Mouse (Mus musculus) spleen, adult 2 months (tissue): ENCODE results near the gene Ambra1. TPM values are rescaled to one million over a fixed set of nuclear protein-coding genes. Genes with fewer than 3 reads are reported as not detected.

Source experiments
- DNase-seq, 2 experiments: peaks; one replicate each; pipeline versions ENCODE4 v3.0.0 to v3.0.0-alpha.2; 2012 to 2021; ENCODE audit warnings: low spot score in 2 of 2, low read depth in 1 of 2
- H3K27ac ChIP-seq: fragments of 200-500 bp; 2 replicates; pipeline ENCODE4 v1.5.1; 2012; ENCODE audit warnings: low read length, inconsistent platforms; ENCODE audit not compliant: insufficient read depth
- H3K27me3 ChIP-seq: fragments of 200-500 bp; 2 replicates; pipeline ENCODE4 v1.6.1; 2012; ENCODE audit warnings: mild to moderate bottlenecking, moderate library complexity, low read length, inconsistent platforms; ENCODE audit not compliant: control insufficient read depth, insufficient read depth
- H3K36me3 ChIP-seq: fragments of 200-500 bp; 2 replicates; pipeline ENCODE4 v1.6.1; 2012; ENCODE audit warnings: mild to moderate bottlenecking, low read length, inconsistent platforms; ENCODE audit not compliant: control insufficient read depth, insufficient read depth
- H3K4me1 ChIP-seq: fragments of 200-500 bp; 2 replicates; pipeline ENCODE4 v1.6.1; 2011; ENCODE audit warnings: inconsistent platforms; ENCODE audit not compliant: control insufficient read depth, insufficient read depth, insufficient read length
- H3K4me3 ChIP-seq: fragments of 200-500 bp; 2 replicates; pipeline ENCODE4 v1.5.1; 2011; ENCODE audit warnings: mild to moderate bottlenecking, inconsistent platforms; ENCODE audit not compliant: insufficient read depth, insufficient read length; ENCODE audit errors: extremely low read depth
- CTCF ChIP-seq: fragments of 200-500 bp; IDR thresholded peaks from 2 replicates; pipeline ENCODE4 v1.5.1; 2011; ENCODE audit warnings: mild to moderate bottlenecking, inconsistent platforms; ENCODE audit not compliant: insufficient read depth, insufficient read length, insufficient replicate concordance; ENCODE audit errors: extremely low read depth
- POLR2A ChIP-seq: fragments of 200-500 bp; IDR thresholded peaks from 2 replicates; pipeline ENCODE4 v1.6.1; 2011; ENCODE audit warnings: low read depth, low read length, inconsistent platforms
- WGBS: fragments of 180-500 bp; shearing (Covaris S2); methylation state at CpG from one replicate; pipeline ENCODE4 v1.1.7; 2018; 5-methylcytosine and 5-hydroxymethylcytosine counted together
- polyA plus RNA-seq: library from polyadenylated mRNA; depleted of rRNA; stranded (reverse); fragments of >200 nt; gene quantifications from 2 replicates; pipeline ENCODE4 v1.2.3, GENCODE M21; 2012

The Ambra1 gene
- polyA plus RNA-seq, 1 experiment: 20.0 TPM

DNA sequence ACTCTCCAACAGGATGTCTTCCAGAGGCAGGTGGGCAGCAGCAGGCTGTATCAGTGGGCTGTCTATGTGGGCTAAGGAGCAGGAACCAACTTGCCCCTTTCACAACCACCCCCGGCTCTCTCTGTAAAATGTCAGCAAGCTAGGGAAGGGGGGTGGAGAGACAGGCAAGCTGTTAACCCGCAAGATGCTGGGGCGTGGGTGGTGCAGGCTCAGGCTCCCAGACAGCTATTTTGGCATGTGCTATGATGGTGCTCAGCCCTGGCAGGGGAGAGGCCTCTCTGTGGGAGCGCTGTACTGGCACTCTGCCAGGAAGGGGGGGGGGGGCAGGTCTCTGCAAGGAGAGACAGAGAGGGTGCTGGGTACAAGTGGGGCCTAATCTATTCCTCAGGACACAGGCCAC lies 227.2 kb downstream of the Ambra1 start:
- 8% methylated on average over 4 of the region's 4 CpGs for WGBS
- peaks cover 1% of the 10 kb centered on the region for H3K36me3 ChIP-seq
- peaks cover 45% of the 10 kb centered on the region for H3K4me1 ChIP-seq
- no peak for TF ChIP-seq POLR2A
- no peak for TF ChIP-seq CTCF
- H3K27me3 ChIP-seq: no peaks in the 10 kb centered on the region
- DNase-seq: no peak
- H3K4me3 ChIP-seq: no peak overlapping the region
- H3K27ac ChIP-seq: 0 out of 2 replicates have a peak overlapping the region, but pooled peaks have one; percentile 12

- H3K4me1 ChIP-seq: peaks cover 45% of the 10 kb centered on the region
- DNase-seq: no peak
- H3K4me3 ChIP-seq: no peak overlapping the region
- no peaks in the 10 kb centered on the region for H3K27me3 ChIP-seq
- peaks cover 1% of the 10 kb centered on the region for H3K36me3 ChIP-seq
- no peak for TF ChIP-seq CTCF
- no peak for TF ChIP-seq POLR2A
- no peak overlapping the region; the same call in 1 of the 2 replicates for H3K27ac ChIP-seq
- WGBS: 82% methylated on average over 8 of the region's 8 CpGs
Observed at GRCm38 (mm10) chr2:91958049-91958448, 228.1 kb downstream of the Ambra1 start.

DNA sequence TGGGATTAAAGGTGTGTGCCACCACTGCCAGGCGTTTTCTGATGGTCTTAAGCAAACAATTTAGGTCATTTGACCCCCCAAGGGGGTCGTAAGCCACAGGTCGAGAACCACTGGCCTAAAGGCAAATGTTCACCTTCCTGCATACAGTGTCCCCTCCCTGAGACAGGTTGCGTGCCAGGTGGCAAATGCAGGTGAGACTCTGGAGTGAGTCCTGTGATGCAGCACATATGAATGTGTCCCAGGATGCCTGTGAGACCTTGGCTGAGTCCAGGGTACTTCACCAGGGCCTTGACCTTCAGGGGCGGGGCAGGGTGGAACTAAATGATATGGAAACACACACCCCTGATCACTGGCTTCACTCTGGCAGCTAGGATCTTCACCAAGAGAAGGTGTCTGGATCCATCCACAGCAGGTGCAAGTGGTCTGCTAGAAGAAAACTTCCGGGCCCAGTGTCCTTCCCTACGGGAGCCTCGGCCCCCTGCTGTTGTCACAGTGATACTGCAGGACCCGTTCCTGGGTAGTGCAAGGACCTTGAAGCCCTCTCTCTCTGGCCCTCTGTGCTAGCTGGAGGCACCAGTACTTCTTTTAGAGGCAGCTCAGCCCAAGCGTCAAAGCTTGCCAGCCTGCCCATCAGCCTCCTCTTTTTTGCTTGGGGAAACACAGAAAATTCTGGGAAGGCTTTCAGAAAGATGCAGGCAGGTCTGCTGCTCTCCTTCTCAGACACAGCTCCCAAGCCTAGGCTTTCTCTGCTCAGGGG lies 228.9 kb downstream of the Ambra1 start:
- H3K36me3 ChIP-seq: peaks cover 1% of the 10 kb centered on the region
- H3K27me3 ChIP-seq: no peaks in the 10 kb centered on the region
- no peak overlapping the region for H3K27ac ChIP-seq
- TF ChIP-seq POLR2A (no peak), CTCF (peak; percentile 72; the same call in 1 of the 2 replicates)
- 45% methylated on average over 10 of the region's 10 CpGs for WGBS
- H3K4me1 ChIP-seq: peaks cover 46% of the 10 kb centered on the region
- H3K4me3 ChIP-seq: no peak overlapping the region
- DNase-seq: peak in 1 of 2 experiments; percentile 45

GRCm38 (mm10) chr2:91959544-91960410 lies 229.8 kb downstream of the Ambra1 start:
- DNase-seq: no peak
- H3K4me1 ChIP-seq: peaks cover 52% of the 10 kb centered on the region
- TF ChIP-seq CTCF: no peak
- no peak for TF ChIP-seq POLR2A
- no peaks in the 10 kb centered on the region for H3K27me3 ChIP-seq
- H3K36me3 ChIP-seq: peaks cover 1% of the 10 kb centered on the region
- H3K4me3 ChIP-seq: no peak overlapping the region
- 73% methylated on average over 11 of the region's 11 CpGs for WGBS
- peak overlapping the region; percentile 58; the same call in 1 of the 2 replicates for H3K27ac ChIP-seq

DNA sequence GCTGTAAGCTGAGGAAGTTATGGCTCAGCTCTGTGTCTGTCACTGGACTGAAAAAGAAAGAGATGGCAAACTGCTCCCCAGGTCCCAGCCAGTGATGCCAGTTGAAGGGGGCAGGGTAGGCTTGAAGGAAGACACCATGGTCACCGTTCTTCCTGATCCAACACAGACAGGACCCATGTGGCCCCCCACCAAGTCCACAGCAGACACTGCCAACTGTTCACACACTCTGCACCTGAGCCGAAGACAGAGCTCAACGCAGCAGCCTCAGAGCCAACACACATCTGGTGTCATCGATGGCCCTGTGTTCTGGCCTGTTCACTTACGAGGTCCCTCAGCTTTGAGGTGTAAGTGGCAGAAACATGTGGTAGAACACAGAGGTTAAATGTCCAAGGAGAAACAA lies 230.5 kb downstream of the Ambra1 start:
- TF ChIP-seq CTCF (no peak), POLR2A (no peak)
- H3K36me3 ChIP-seq: peaks cover 1% of the 10 kb centered on the region
- no peak for DNase-seq
- no peaks in the 10 kb centered on the region for H3K27me3 ChIP-seq
- 81% methylated on average over 5 of the region's 5 CpGs for WGBS
- H3K4me3 ChIP-seq: no peak overlapping the region
- peak overlapping the region; percentile 58 for H3K27ac ChIP-seq
- peaks cover 51% of the 10 kb centered on the region for H3K4me1 ChIP-seq

- H3K27ac ChIP-seq: peak overlapping the region; percentile 95
- H3K27me3 ChIP-seq: no peaks in the 10 kb centered on the region
- 14% methylated on average over 4 of the region's 4 CpGs for WGBS
- DNase-seq: no peak
- peaks cover 1% of the 10 kb centered on the region for H3K36me3 ChIP-seq
- peaks cover 47% of the 10 kb centered on the region for H3K4me1 ChIP-seq
- peak overlapping the region; percentile 83 for H3K4me3 ChIP-seq
- no peak; the same call in 1 of the 2 replicates for TF ChIP-seq POLR2A
- no peak for TF ChIP-seq CTCF
Observed at GRCm38 (mm10) chr2:91961901-91962761, 232.2 kb downstream of the Ambra1 start.
